Mouse (Mus musculus): Measurements from ENCODE around the gene Pde1c.

- TF ChIP-seq CTCF (IDR thresholded peaks at IDR 0.05; ENCODE audit: borderline replicate concordance, insufficient read depth, low read length) (no peak), POLR2A (IDR thresholded peaks at IDR 0.05; ENCODE audit: low read depth, low read length) (no peak)
Measured at GRCm38 (mm10) chr6:56044716-56045115, 524.2 kb downstream of the Pde1c start.

All from embryonic fibroblast, embryonic 13.5 days (primary cell).